Mouse (Mus musculus): ENCODE measurements at regions not wholly inside any gene's neighbourhood (a gene's known extent, or its start where the extent isn't known, plus 50 kb on each side); places are given as distances from the start of the nearest gene placed in this dataset.

DNA sequence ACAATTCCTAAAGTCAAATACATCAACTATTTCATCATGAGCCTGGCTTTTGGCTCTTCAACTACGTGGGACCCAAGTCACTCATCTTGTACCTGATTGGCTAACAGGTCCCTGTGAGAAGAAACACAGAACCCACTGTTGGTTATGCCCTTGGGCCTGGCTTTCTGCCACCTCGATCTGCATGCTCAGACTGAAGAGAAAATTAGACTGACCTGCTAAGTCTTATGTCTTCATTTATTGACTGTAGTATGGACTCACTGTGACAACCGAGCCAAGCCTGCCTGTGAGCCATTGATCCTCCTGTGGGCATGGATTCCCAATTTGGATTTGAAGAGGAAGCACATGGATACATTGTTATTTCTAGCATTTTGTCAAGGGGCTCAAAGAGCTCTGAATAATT lies 166.3 kb upstream of the Sox2 start:
- H3K4me1 ChIP-seq (ENCODE audit: insufficient read depth): no peaks in the 10 kb centered on the region
- no peaks in the 10 kb centered on the region for H3K27me3 ChIP-seq (ENCODE audit: insufficient read depth, low read length)
- no peaks in the 10 kb centered on the region for H3K36me3 ChIP-seq (ENCODE audit: insufficient read depth)
- H3K27ac ChIP-seq (ENCODE audit: low read depth, low read length): no peak overlapping the region
- ATAC-seq: no peak
- H3K4me2 ChIP-seq (ENCODE audit: low read depth): no peak overlapping the region
- no peak overlapping the region for H3K4me3 ChIP-seq (ENCODE audit: low read depth, low read length)
- no peak for DNase-seq
- H3K9ac ChIP-seq: no peak overlapping the region
- 77% methylated on average over 3 of the region's 3 CpGs for WGBS
- no peak for TF ChIP-seq CTCF (IDR thresholded peaks at IDR 0.05; ENCODE audit: low read depth)
- no peaks in the 10 kb centered on the region for H3K9me3 ChIP-seq (ENCODE audit: low read length)

DNA sequence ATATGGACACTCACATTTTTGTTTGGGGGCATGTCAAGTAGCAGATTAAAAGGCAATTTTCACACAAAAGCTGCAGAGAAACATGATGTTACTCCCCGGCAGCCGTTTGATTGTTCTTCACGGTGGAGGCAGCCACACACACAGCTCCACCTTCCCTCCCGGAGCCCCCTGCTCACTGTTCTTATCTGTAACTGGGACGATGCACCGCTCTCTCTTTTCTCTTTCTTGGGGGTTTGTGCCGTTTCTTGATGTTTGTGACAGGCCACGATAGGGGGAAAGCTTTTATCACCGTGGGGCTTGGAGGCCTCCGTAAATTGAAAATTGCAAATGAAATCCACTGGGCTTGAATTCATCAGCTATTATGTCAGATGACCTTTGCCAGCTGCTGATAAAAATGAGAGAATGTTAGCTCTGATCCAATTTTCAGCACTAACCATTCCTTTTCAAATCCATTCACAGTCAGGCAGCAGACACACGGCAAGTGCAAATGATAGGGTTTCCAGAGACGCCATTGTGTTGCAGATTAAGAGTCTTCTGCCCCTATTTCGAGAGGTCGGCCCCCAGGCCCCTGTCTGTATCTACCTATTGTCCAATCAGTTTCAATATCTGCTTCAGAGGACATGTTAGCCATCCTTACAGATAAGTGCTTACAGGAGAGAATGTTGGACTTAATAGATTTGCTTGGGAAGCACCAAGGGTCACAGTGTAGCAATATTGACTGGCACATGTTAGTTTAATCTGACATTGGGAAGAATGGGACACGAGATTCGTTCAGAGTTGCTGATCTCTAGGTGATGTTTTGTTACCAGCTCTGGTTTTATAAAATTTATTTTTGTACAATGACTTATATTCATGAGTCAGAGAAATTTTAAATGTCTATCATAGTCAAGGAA lies 168.1 kb upstream of the Sox2 start:
- WGBS: 30% methylated on average over 16 of the region's 16 CpGs
- ATAC-seq (peak; percentile 14; the same call in 1 of the 2 replicates), DNase-seq (no peak)
- H3K4me2 ChIP-seq (ENCODE audit: low read depth): no peak overlapping the region
- H3K27ac ChIP-seq (ENCODE audit: low read depth, low read length): no peak overlapping the region
- no peak overlapping the region for H3K9ac ChIP-seq
- no peaks in the 10 kb centered on the region for H3K4me1 ChIP-seq (ENCODE audit: insufficient read depth)
- H3K27me3 ChIP-seq (ENCODE audit: insufficient read depth, low read length): no peaks in the 10 kb centered on the region
- no peaks in the 10 kb centered on the region for H3K9me3 ChIP-seq (ENCODE audit: low read length)
- H3K4me3 ChIP-seq (ENCODE audit: low read depth, low read length): no peak overlapping the region
- no peak for TF ChIP-seq CTCF (IDR thresholded peaks at IDR 0.05; ENCODE audit: low read depth)
- H3K36me3 ChIP-seq (ENCODE audit: insufficient read depth): no peaks in the 10 kb centered on the region

DNA sequence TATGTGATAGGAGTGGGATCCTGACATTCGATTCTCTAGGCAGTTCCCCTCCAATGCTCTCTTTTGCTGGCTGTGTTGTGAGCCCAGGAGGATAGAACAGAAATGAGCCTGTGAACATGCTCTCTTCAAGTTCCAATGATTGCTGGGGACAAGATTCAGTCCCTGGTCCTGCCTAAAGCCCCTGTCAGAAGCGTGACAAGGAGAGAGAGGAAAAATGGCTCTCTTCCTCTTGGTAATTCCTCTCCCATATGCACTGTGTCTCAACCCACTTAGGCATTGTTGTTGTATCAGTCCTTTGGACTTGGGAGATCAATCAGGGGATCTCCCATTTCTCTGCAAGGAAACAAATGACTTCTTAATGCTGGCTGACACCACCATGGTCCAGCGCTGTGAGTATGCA lies 168.9 kb upstream of the Sox2 start:
- WGBS: 44% methylated on average over 3 of the region's 3 CpGs
- no peaks in the 10 kb centered on the region for H3K4me1 ChIP-seq (ENCODE audit: insufficient read depth)
- no peaks in the 10 kb centered on the region for H3K27me3 ChIP-seq (ENCODE audit: insufficient read depth, low read length)
- no peak overlapping the region for H3K4me3 ChIP-seq (ENCODE audit: low read depth, low read length)
- 0 out of 2 replicates have a peak overlapping the region, but pooled peaks have one; percentile 0 for H3K27ac ChIP-seq (ENCODE audit: low read depth, low read length)
- no peaks in the 10 kb centered on the region for H3K36me3 ChIP-seq (ENCODE audit: insufficient read depth)
- no peak overlapping the region for H3K4me2 ChIP-seq (ENCODE audit: low read depth)
- no peak for TF ChIP-seq CTCF (IDR thresholded peaks at IDR 0.05; ENCODE audit: low read depth)
- ATAC-seq (no peak), DNase-seq (no peak)
- H3K9me3 ChIP-seq (ENCODE audit: low read length): no peaks in the 10 kb centered on the region
- H3K9ac ChIP-seq: no peak overlapping the region

DNA sequence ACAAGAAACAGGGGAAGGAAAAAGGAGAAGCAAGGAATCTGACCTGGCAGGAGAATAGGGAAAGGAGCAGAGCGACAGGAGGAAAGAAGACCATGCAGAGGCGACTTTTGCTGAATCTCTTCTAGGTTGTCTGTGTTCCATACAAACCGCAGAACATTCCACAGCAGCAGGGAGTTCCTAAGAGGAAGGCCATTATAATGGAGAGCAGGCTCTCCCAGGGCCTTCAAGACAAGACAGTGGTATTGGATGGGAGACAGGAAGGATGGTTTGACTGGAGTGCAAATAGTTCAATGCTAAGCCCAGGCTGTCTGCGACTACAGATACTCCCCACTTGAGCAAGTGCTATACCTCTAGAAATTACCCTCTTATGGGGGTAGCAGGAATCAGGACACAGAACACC lies 176.1 kb upstream of the Sox2 start:
- no peaks in the 10 kb centered on the region for H3K36me3 ChIP-seq (ENCODE audit: insufficient read depth)
- H3K27ac ChIP-seq (ENCODE audit: low read depth, low read length): no peak overlapping the region
- WGBS: 53% methylated on average over 4 of the region's 4 CpGs
- no peak overlapping the region for H3K9ac ChIP-seq
- DNase-seq (no peak), ATAC-seq (no peak)
- no peak overlapping the region for H3K4me3 ChIP-seq (ENCODE audit: low read depth, low read length)
- no peaks in the 10 kb centered on the region for H3K9me3 ChIP-seq (ENCODE audit: low read length)
- H3K4me2 ChIP-seq (ENCODE audit: low read depth): no peak overlapping the region
- TF ChIP-seq CTCF (IDR thresholded peaks at IDR 0.05; ENCODE audit: low read depth): no peak
- no peaks in the 10 kb centered on the region for H3K4me1 ChIP-seq (ENCODE audit: insufficient read depth)
- no peaks in the 10 kb centered on the region for H3K27me3 ChIP-seq (ENCODE audit: insufficient read depth, low read length)

DNA sequence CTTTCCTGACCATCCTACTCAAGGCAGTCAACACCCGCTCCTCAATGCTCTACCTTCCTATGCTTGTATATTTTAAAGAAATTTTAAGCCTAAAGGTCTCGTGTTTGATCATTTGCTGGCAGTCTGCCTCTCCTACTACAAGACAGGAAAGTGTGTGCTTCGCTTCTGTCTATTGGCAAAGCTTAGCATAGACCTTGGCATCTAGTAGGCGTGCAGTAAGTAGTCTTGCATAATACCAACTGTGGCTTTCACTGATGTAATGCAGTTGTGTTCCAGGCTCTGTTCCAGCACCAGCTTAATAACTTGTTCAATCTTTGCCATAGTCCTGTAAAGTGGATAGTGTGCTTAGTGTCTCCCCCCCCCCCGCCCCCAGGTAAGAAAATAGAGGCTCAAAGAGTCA lies 179.5 kb upstream of the Sox2 start:
- Histone ChIP-seq H3K4me1 (ENCODE audit: insufficient read depth) (0 out of 2 replicates have a peak, but pooled peaks cover 6% of the 10 kb centered on the region), H3K4me2 (ENCODE audit: low read depth) (no peak overlapping the region), H3K9ac (no peak overlapping the region), H3K27ac (ENCODE audit: low read depth, low read length) (no peak overlapping the region), H3K9me3 (ENCODE audit: low read length) (no peaks in the 10 kb centered on the region), H3K4me3 (ENCODE audit: low read depth, low read length) (no peak overlapping the region), H3K36me3 (ENCODE audit: insufficient read depth) (no peaks in the 10 kb centered on the region), H3K27me3 (ENCODE audit: insufficient read depth, low read length) (no peaks in the 10 kb centered on the region)
- 60% methylated on average over 5 of the region's 5 CpGs for WGBS
- no peak for ATAC-seq
- TF ChIP-seq CTCF (IDR thresholded peaks at IDR 0.05; ENCODE audit: low read depth): no peak
- no peak for DNase-seq

GRCm38 (mm10) chr3:34469946-34470345 lies 180.3 kb upstream of the Sox2 start:
- TF ChIP-seq CTCF (IDR thresholded peaks at IDR 0.05; ENCODE audit: low read depth): no peak
- Histone ChIP-seq H3K4me3 (ENCODE audit: low read depth, low read length) (no peak overlapping the region), H3K27me3 (ENCODE audit: insufficient read depth, low read length) (no peaks in the 10 kb centered on the region), H3K4me2 (ENCODE audit: low read depth) (no peak overlapping the region), H3K9ac (no peak overlapping the region), H3K36me3 (ENCODE audit: insufficient read depth) (no peaks in the 10 kb centered on the region), H3K9me3 (ENCODE audit: low read length) (no peaks in the 10 kb centered on the region), H3K4me1 (ENCODE audit: insufficient read depth) (0 out of 2 replicates have a peak, but pooled peaks cover 6% of the 10 kb centered on the region), H3K27ac (ENCODE audit: low read depth, low read length) (no peak overlapping the region)
- DNase-seq (no peak), ATAC-seq (no peak)
- 88% methylated on average over 2 of the region's 2 CpGs for WGBS

DNA sequence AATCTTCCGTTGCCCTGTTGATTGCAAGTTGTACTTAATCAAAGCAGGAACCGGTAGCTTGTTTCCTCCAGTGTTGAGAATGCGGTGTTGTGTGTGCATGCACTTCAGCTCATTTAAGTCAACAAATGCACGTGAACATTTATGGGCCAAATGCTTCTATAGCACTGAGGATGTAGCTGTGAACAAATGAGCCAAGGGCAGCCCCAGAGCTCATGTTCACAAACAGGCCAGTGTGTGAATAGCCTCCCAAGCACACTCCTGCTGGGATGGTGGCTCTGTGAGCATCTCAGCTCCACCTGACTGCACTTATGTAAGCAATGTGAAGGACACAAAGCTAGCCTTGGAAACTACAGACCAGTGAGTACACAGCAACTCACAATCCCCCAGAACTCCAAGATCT lies 183.9 kb upstream of the Sox2 start:
- DNase-seq (no peak), ATAC-seq (no peak)
- H3K9ac ChIP-seq: no peak overlapping the region
- H3K27ac ChIP-seq (ENCODE audit: low read depth, low read length): no peak overlapping the region
- H3K4me2 ChIP-seq (ENCODE audit: low read depth): no peak overlapping the region
- H3K4me1 ChIP-seq (ENCODE audit: insufficient read depth): 0 out of 2 replicates have a peak, but pooled peaks cover 6% of the 10 kb centered on the region
- TF ChIP-seq CTCF (IDR thresholded peaks at IDR 0.05; ENCODE audit: low read depth): no peak
- no peak overlapping the region for H3K4me3 ChIP-seq (ENCODE audit: low read depth, low read length)
- 32% methylated on average over 4 of the region's 4 CpGs for WGBS
- H3K36me3 ChIP-seq (ENCODE audit: insufficient read depth): no peaks in the 10 kb centered on the region
- H3K27me3 ChIP-seq (ENCODE audit: insufficient read depth, low read length): no peaks in the 10 kb centered on the region
- H3K9me3 ChIP-seq (ENCODE audit: low read length): no peaks in the 10 kb centered on the region
